Mouse (Mus musculus): Measurements from ENCODE around the gene Rnf114.

- no peak for TF ChIP-seq POLR2A (IDR thresholded peaks at IDR 0.05; ENCODE audit: insufficient read depth, low read length)
- TF ChIP-seq CTCF (IDR thresholded peaks at IDR 0.05; ENCODE audit: low read depth, low read length) = no peak
These were observed 59.8 kb downstream of the Rnf114 start for GRCm38 (mm10) chr2:167552292-167552691.
